In the genomic region with DNA sequence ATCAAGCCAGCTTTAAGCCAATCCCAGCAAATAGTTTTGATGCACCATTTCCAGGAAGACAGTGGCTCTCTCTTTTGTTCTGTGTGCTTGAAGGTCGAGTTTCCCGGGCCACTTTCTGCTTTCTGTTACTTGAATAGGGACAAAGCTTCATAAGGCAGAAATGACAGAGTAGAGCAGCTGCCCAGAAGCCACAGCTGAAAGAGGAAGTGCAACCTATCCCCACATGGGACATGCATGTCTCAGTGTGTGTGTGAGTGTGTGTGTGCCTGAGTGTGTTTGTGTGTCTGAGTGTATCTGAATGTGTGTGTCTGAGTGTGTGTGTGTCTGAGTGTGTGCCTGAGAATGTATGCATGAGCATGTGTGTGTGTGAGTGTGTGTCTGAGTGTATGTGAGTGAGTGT, we compare ENCODE assay signal across 11 mouse cellular contexts.
DNase-seq lines count a peak whose midpoint lies in the region; ATAC-seq and TF ChIP-seq lines count a peak whose summit lies in the region.
"Had no signal": no experiment of that assay in that cellular context is flagged by ENCODE, and none has a peak within 500 bp of the region (broad histone marks: within the 10 kb centered on the region; RNA-seq: fewer than 3 reads in every experiment).

No protein-coding gene starts in this region.

- TF ChIP-seq RAD21 in CH12.LX (IDR thresholded peaks at IDR 0.05; ENCODE audit: low read depth, low read length): peak; percentile 6

- H3K27ac ChIP-seq in heart, embryonic 15.5 days: peak overlapping the region; percentile 31
- H3K27ac ChIP-seq in heart, embryonic 10.5 days: no peak overlapping the region
- peak overlapping the region; percentile 73 for H3K27ac ChIP-seq in CH12.LX (ENCODE audit: insufficient read depth, low read depth)
- H3K27ac ChIP-seq: hindbrain, embryonic 13.5 days; midbrain, embryonic 10.5 days had no signal

- H3K79me2 ChIP-seq in CH12.LX (replicated peaks; ENCODE audit: control insufficient read depth, extremely low read depth, insufficient read depth, poor library complexity, severe bottlenecking): no peaks in the 10 kb centered on the region

- peaks cover 10% of the 10 kb centered on the region for H3K4me1 ChIP-seq in heart, embryonic 15.5 days (replicated peaks)
- peaks cover 9% of the 10 kb centered on the region; the same call in 1 of the 2 replicates for H3K4me1 ChIP-seq in heart, embryonic 10.5 days
- H3K4me1 ChIP-seq in CH12.LX (ENCODE audit: control insufficient read depth in 1 of 2, insufficient read depth in 2 of 2): peaks cover 31 to 58% of the 10 kb centered on the region in 2 experiments
- H3K4me1 ChIP-seq: hindbrain, embryonic 13.5 days; midbrain, embryonic 10.5 days had no signal

- no peak overlapping the region for H3K9ac ChIP-seq in heart, embryonic 15.5 days
- peak overlapping the region; percentile 41; the same call in 1 of the 2 replicates for H3K9ac ChIP-seq in CH12.LX (ENCODE audit: insufficient read depth, low read depth)
- H3K9ac ChIP-seq: hindbrain, embryonic 13.5 days had no signal

- H3K4me3 ChIP-seq in heart, embryonic 15.5 days: no peak overlapping the region
- no peak overlapping the region for H3K4me3 ChIP-seq in heart, embryonic 10.5 days
- peak overlapping the region in 1 of 3 experiments; percentile 29 for H3K4me3 ChIP-seq in CH12.LX (replicated peaks in 1 of 3; ENCODE audit: low read depth in 2 of 3, low read length in 2 of 3, poor library complexity in 1 of 3)
- H3K4me3 ChIP-seq: erythroblast, embryonic 14.5 days; hindbrain, embryonic 13.5 days; midbrain, embryonic 10.5 days had no signal

- H3K9me3 ChIP-seq in heart, embryonic 15.5 days (replicated peaks): no peaks in the 10 kb centered on the region
- no peaks in the 10 kb centered on the region for H3K9me3 ChIP-seq in heart, embryonic 10.5 days
- H3K9me3 ChIP-seq in CH12.LX (replicated peaks; ENCODE audit: low read length): no peaks in the 10 kb centered on the region
- H3K9me3 ChIP-seq: hindbrain, embryonic 13.5 days; midbrain, embryonic 10.5 days had no signal

- WGBS in heart, embryonic 15.5 days: 22% methylated on average over 2 of the region's 2 CpGs
- WGBS in heart, embryonic 10.5 days: 54% methylated on average over 2 of the region's 2 CpGs

- no peak for DNase-seq in heart, embryonic 10.5 days (ENCODE audit: low spot score)
- DNase-seq in CH12.LX (ENCODE audit: extremely low read depth) (peak; percentile 91), MN1 (ENCODE audit: low spot score) (no peak)
- DNase-seq in lung, postnatal 25 days (ENCODE audit: low spot score): peak; percentile 53
- DNase-seq in spleen, postnatal 36 days (ENCODE audit: low spot score in 2 of 2): peak; percentile 85 to 88
- no peak for DNase-seq in frontal cortex, postnatal 10 days (ENCODE audit: low spot score in 2 of 2)
- no peak for DNase-seq in urinary bladder, adult 2 months (ENCODE audit: low spot score)

- H3K4me2 ChIP-seq in heart, embryonic 15.5 days: no peak overlapping the region
- peak overlapping the region; percentile 99 for H3K4me2 ChIP-seq in CH12.LX (ENCODE audit: insufficient read depth, low read depth, poor library complexity, severe bottlenecking)
- H3K4me2 ChIP-seq: hindbrain, embryonic 13.5 days had no signal

- no peak for ATAC-seq in heart, embryonic 15.5 days (replicated peaks; ENCODE audit: insufficient number of reproducible peaks, insufficient read depth, low FRiP score, low read depth)

- no peak for TF ChIP-seq CTCF in CH12.LX (conservative IDR thresholded peaks at IDR 0.05 in 1 of 2, IDR thresholded peaks at IDR 0.05 in 1 of 2; ENCODE audit: low read depth in 2 of 2, low read length in 2 of 2)

- no peaks in the 10 kb centered on the region for H3K36me3 ChIP-seq in heart, embryonic 15.5 days
- no peaks in the 10 kb centered on the region for H3K36me3 ChIP-seq in heart, embryonic 10.5 days
- H3K36me3 ChIP-seq in CH12.LX (replicated peaks in 1 of 2; ENCODE audit: control insufficient read depth in 1 of 2, insufficient read depth in 1 of 2, low read length in 1 of 2): no peaks in the 10 kb centered on the region
- H3K36me3 ChIP-seq: hindbrain, embryonic 13.5 days; midbrain, embryonic 10.5 days had no signal

- dilution Hi-C loops in CH12.LX (cut with MboI; ENCODE audit: extremely low pct_ligation_motif_present, extremely low pct_unique_long_range_greater_than_20kb, low sequenced_read_pairs): no loop called here

- TF ChIP-seq POLR2A in CH12.LX (IDR thresholded peaks at IDR 0.05; ENCODE audit: low read depth, low read length): no peak

- H3K27me3 ChIP-seq in heart, embryonic 15.5 days: no peaks in the 10 kb centered on the region
- no peaks in the 10 kb centered on the region for H3K27me3 ChIP-seq in heart, embryonic 10.5 days (ENCODE audit: insufficient read depth, poor library complexity, severe bottlenecking)
- H3K27me3 ChIP-seq in CH12.LX (replicated peaks): no peaks in the 10 kb centered on the region
- H3K27me3 ChIP-seq: hindbrain, embryonic 13.5 days had no signal

- TF ChIP-seq EP300 in CH12.LX (IDR thresholded peaks at IDR 0.05; ENCODE audit: low read length): peak; percentile 100

- in situ Hi-C loops in CH12.LX (cut with MboI; ENCODE audit: low pct_ligation_motif_present, low pct_unique_long_range_greater_than_20kb, low sequenced_read_pairs): no loop called here

TF ChIP-seq in CH12.LX, 34 proteins besides CTCF, POLR2A, EP300 and RAD21:
- TF ChIP-seq BHLHE40 (IDR thresholded peaks at IDR 0.05; ENCODE audit: low read depth, low read length) (peak; percentile 89), MEF2A (IDR thresholded peaks at IDR 0.05; ENCODE audit: borderline replicate concordance, low read depth, low read length) (peak; percentile 87), JUND (conservative IDR thresholded peaks at IDR 0.05; ENCODE audit: low read depth, low read length) (peak; percentile 55), NELFE (IDR thresholded peaks at IDR 0.05; ENCODE audit: low read depth, low read length) (0 out of 2 replicates have a peak, but pooled peaks have one; percentile 26), ELF1 (IDR thresholded peaks at IDR 0.05; ENCODE audit: low read depth, low read length) (peak; percentile 67), ZMIZ1 (IDR thresholded peaks at IDR 0.05; ENCODE audit: low read depth, low read length) (no peak), IRF4 (IDR thresholded peaks at IDR 0.05; ENCODE audit: low read depth, low read length) (peak; percentile 99), MXI1 (IDR thresholded peaks at IDR 0.05; ENCODE audit: low read depth, low read length) (no peak; the same call in 1 of the 2 replicates), GABPA (IDR thresholded peaks at IDR 0.05; ENCODE audit: insufficient replicate concordance, low read depth, low read length) (no peak), CHD2 (IDR thresholded peaks at IDR 0.05; ENCODE audit: low read length) (peak; percentile 84), USF1 (IDR thresholded peaks at IDR 0.05; ENCODE audit: low read depth, low read length) (no peak), RCOR1 (conservative IDR thresholded peaks at IDR 0.05; ENCODE audit: low read depth, low read length) (peak; percentile 97), E2F4 (IDR thresholded peaks at IDR 0.05; ENCODE audit: insufficient replicate concordance, low read depth, low read length) (0 out of 2 replicates have a peak, but pooled peaks have one; percentile 12), MAX (IDR thresholded peaks at IDR 0.05; ENCODE audit: low read length) (peak; percentile 81), ZNF384 (IDR thresholded peaks at IDR 0.05; ENCODE audit: low read depth, low read length) (0 out of 2 replicates have a peak, but pooled peaks have one; percentile 47), CHD1 (IDR thresholded peaks at IDR 0.05; ENCODE audit: low read depth, low read length) (no peak), TCF12 (IDR thresholded peaks at IDR 0.05; ENCODE audit: low read depth, low read length) (peak; percentile 98), SIN3A (IDR thresholded peaks at IDR 0.05; ENCODE audit: low read length) (peak; percentile 62), ETS1 (conservative IDR thresholded peaks at IDR 0.05; ENCODE audit: low read depth, low read length) (peak; percentile 91), MAZ (IDR thresholded peaks at IDR 0.05; ENCODE audit: low read depth, low read length) (peak; percentile 92), MAFK (IDR thresholded peaks at IDR 0.05; ENCODE audit: insufficient replicate concordance, low read length) (peak; percentile 71; the same call in 1 of the 2 replicates), JUN (IDR thresholded peaks at IDR 0.05; ENCODE audit: insufficient read depth, low read depth, low read length) (peak; percentile 67; the same call in 1 of the 2 replicates), MYC (IDR thresholded peaks at IDR 0.05; ENCODE audit: low read depth, low read length) (peak; percentile 92), POLR2AphosphoS2 (IDR thresholded peaks at IDR 0.05; ENCODE audit: low read depth, low read length) (no peak), NRF1 (IDR thresholded peaks at IDR 0.05; ENCODE audit: low read depth, low read length) (no peak; the same call in 1 of the 2 replicates)

Comparison
In these comparisons a context has a peak if more than half of its experiments do, and no peak if none do; other contexts are left out.
1. DNase-seq: peak in CH12.LX (single experiment), lung, postnatal 25 days (single experiment) and spleen, postnatal 36 days (2 of 2); none in heart, embryonic 10.5 days (single experiment), MN1 (single experiment), frontal cortex, postnatal 10 days (0 of 2) and urinary bladder, adult 2 months (single experiment).